Mouse (Mus musculus) kidney, adult 2 months (tissue): ENCODE results near the gene Gpr15.

Experiments
- CTCF ChIP-seq: fragments of 200-500 bp; conservative IDR thresholded peaks from 2 replicates; pipeline ENCODE4 v1.5.1; 2011; ENCODE audit warnings: low read depth, mild to moderate bottlenecking, control low read depth, low read length, moderate library complexity, mixed read lengths; ENCODE audit not compliant: insufficient read depth, insufficient read length
- POLR2A ChIP-seq: fragments of 200-500 bp; IDR thresholded peaks from one replicate; pipeline ENCODE4 v1.6.1; 2011; ENCODE audit warnings: low read depth, low read length, control low read depth

DNA sequence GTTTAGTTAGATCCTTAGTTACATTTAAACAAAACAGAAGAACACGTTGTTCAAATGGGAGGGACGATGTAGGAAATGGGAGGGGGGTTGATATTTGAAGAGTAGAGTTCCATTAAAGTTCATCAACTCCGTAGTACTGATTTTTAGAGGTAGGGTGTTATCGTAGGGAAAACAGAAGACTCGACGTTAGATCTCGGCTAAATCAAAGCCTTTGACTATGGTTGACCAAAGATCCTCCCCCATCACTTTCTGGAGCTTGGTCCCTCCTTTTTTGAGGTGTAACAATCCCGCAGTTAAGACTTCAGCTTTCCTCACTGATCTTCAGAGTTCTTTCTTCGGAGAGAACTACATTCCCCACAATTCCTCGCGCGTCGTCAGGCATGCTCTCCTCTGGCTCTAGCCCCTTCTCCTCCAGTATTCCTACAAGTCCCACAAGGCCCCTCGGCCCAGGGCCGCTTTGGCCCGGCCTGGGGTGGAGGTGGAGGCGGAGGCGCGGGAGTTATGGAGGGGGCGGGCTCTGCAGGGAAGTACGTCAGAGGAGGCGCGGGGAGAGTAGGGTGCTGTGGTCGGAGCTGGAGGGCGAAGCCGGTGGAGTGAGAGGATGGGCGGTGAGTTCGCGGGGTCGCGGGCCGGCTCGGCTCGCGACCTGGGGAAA lies 8.7 kb upstream of the Gpr15 start, which contains the start of gene Cldnd1:
- TF ChIP-seq POLR2A (peak; percentile 23), CTCF (no peak)
